Mouse (Mus musculus) forebrain, embryonic 16.5 days (tissue): ENCODE measurements around the gene Plp2. TPM values are rescaled to one million over a fixed set of nuclear protein-coding genes. Genes with fewer than 3 reads are reported as not detected.

Experiments used
- ATAC-seq: fragments of 200-750 bp; cut with Nextera tagmentation; 2 replicates; pipeline ENCODE4 v1.8.0; 2017; ENCODE audit warnings: mild to moderate bottlenecking, moderate library complexity
- H3K27ac ChIP-seq: fragments of 300-500 bp; sonication (generic); 2 replicates; pipeline ENCODE4 v1.5.1; 2014; ENCODE audit warnings: low read length, control low read depth
- H3K27me3 ChIP-seq: fragments of 300-500 bp; sonication (generic); replicated peaks from 2 replicates; pipeline ENCODE4 v1.6.1; 2014; ENCODE audit warnings: low read length; ENCODE audit not compliant: control insufficient read depth, insufficient read depth
- H3K36me3 ChIP-seq: fragments of 300-500 bp; sonication (generic); 2 replicates; pipeline ENCODE4 v1.6.1; 2014; ENCODE audit not compliant: control insufficient read depth, insufficient read depth
- H3K4me1 ChIP-seq: fragments of 300-500 bp; sonication (generic); replicated peaks from 2 replicates; pipeline ENCODE4 v1.6.1; 2014; ENCODE audit warnings: low read length; ENCODE audit not compliant: control insufficient read depth, insufficient read depth
- H3K4me2 ChIP-seq: fragments of 300-500 bp; sonication (generic); 2 replicates; pipeline ENCODE4 v1.6.1; 2014; ENCODE audit warnings: mild to moderate bottlenecking, low read length, control low read depth
- H3K4me3 ChIP-seq: fragments of 300-500 bp; sonication (generic); replicated peaks from 2 replicates; pipeline ENCODE4 v1.5.1; 2014; ENCODE audit warnings: mild to moderate bottlenecking, low read length, control low read depth
- H3K9ac ChIP-seq: fragments of 300-500 bp; sonication (generic); replicated peaks from 2 replicates; pipeline ENCODE4 v1.6.1; 2014; ENCODE audit warnings: low read depth, low read length, control low read depth
- H3K9me3 ChIP-seq: fragments of 300-500 bp; sonication (generic); 2 replicates; pipeline ENCODE4 v1.6.1; 2016; ENCODE audit warnings: low read length; ENCODE audit not compliant: control insufficient read depth
- WGBS: fragments of 180-500 bp; shearing (Covaris S2); extraction: QIAGEN DNeasy Blood & Tissue Kit; methylation state at CpG from one replicate; pipeline ENCODE4 v1.1.7; 2014; 5-methylcytosine and 5-hydroxymethylcytosine counted together
- polyA plus RNA-seq: library from polyadenylated mRNA; unstranded; fragments of >200 nt; fragmentation: Nextera tagmentation; extraction: Ambion mirVana; gene quantifications from 2 replicates; pipeline ENCODE4 v1.2.1, GENCODE M21; 2015

Plp2 gene
- polyA plus RNA-seq, 1 experiment from 2014 or later: 35.1 TPM

DNA sequence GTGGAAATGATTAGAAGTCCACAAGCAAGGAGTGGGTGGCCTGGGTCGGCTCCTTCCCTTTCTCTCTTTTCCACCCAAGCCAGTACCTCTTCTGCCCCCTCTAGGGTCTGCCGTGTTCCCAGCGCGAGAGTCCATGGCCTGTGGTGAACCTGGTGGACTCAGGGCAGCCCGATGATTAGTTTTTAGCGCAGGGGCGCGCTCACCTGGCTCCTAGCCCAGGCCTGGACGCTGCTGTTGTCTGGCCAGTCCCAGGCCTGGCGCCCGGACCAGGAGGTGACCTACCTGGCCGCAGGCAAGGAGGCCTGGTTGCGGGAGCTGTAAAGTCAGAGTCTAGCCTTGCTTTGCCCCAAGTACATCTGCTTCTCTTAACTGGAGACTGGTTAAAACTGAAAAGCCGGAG is 9.7 kb upstream of the Plp2 start, which contains the start of gene Magix:
TSS of gene Magix (minus strand) at position 388 of the 400 bp plus-strand sequence.
- H3K4me3 ChIP-seq: peak within 1 kb of the TSS; percentile 24; the same call in 1 of the 2 replicates

GRCm38 (mm10) chrX:7680057-7680412 is 8.8 kb upstream of the Plp2 start:
- Histone ChIP-seq H3K4me1 (no peaks in the 10 kb centered on the region), H3K4me3 (peak overlapping the region; percentile 24), H3K27ac (no peak overlapping the region), H3K27me3 (no peaks in the 10 kb centered on the region), H3K9ac (no peak overlapping the region; the same call in 1 of the 2 replicates), H3K4me2 (peak overlapping the region; percentile 51), H3K9me3 (no peaks in the 10 kb centered on the region), H3K36me3 (no peaks in the 10 kb centered on the region)
- 30% methylated on average over 12 of the region's 12 CpGs for WGBS
- ATAC-seq: peak; percentile 56; the same call in 1 of the 2 replicates

More for the DNA sequence above, 9.7 kb upstream of the Plp2 start, which contains the start of gene Magix:
- ATAC-seq: no peak
- no peaks in the 10 kb centered on the region for H3K9me3 ChIP-seq
- no peaks in the 10 kb centered on the region for H3K36me3 ChIP-seq
- 61% methylated on average over 14 of the region's 14 CpGs for WGBS
- no peaks in the 10 kb centered on the region for H3K4me1 ChIP-seq
- no peak within 1 kb of the TSS; the same call in 1 of the 2 replicates for H3K9ac ChIP-seq
- H3K27me3 ChIP-seq: no peaks in the 10 kb centered on the region
- peak within 1 kb of the TSS; percentile 51 for H3K4me2 ChIP-seq
- H3K27ac ChIP-seq: no peak within 1 kb of the TSS

GRCm38 (mm10) chrX:7679405-7680056 is 8.3 kb upstream of the Plp2 start:
- no peaks in the 10 kb centered on the region for H3K36me3 ChIP-seq
- no peaks in the 10 kb centered on the region for H3K4me1 ChIP-seq
- H3K27ac ChIP-seq: no peak overlapping the region
- ATAC-seq: peak; percentile 96
- peak overlapping the region; percentile 51 for H3K4me2 ChIP-seq
- peak overlapping the region; percentile 24 for H3K4me3 ChIP-seq
- H3K9me3 ChIP-seq: no peaks in the 10 kb centered on the region
- H3K27me3 ChIP-seq: no peaks in the 10 kb centered on the region
- 19% methylated on average over 27 of the region's 27 CpGs for WGBS
- H3K9ac ChIP-seq: no peak overlapping the region; the same call in 1 of the 2 replicates

DNA sequence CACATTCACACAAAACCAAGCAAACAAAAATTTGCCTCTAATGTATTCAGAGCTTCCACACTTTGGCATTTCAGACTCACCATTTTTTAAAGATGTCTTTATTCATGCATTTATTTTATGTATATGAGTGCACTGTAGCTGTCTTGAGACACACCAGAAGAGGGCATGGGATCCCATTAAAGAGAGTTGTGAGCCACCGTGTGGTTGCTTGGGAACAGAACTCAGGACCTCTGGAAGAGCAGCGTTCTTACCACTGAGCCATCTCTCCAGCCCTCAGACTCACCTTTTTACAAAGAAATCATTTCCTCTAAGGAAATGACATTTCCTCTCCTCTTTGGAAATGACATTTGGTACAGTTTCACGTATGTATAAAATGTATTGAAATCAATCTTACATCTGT is 7.8 kb upstream of the Plp2 start:
- ATAC-seq: no peak
- no peaks in the 10 kb centered on the region for H3K36me3 ChIP-seq
- H3K9ac ChIP-seq: no peak overlapping the region
- H3K4me1 ChIP-seq: no peaks in the 10 kb centered on the region
- no peak overlapping the region for H3K27ac ChIP-seq
- H3K27me3 ChIP-seq: no peaks in the 10 kb centered on the region
- 50% methylated on average over 3 of the region's 3 CpGs for WGBS
- no peak overlapping the region for H3K4me3 ChIP-seq
- H3K9me3 ChIP-seq: no peaks in the 10 kb centered on the region
- H3K4me2 ChIP-seq: no peak overlapping the region

DNA sequence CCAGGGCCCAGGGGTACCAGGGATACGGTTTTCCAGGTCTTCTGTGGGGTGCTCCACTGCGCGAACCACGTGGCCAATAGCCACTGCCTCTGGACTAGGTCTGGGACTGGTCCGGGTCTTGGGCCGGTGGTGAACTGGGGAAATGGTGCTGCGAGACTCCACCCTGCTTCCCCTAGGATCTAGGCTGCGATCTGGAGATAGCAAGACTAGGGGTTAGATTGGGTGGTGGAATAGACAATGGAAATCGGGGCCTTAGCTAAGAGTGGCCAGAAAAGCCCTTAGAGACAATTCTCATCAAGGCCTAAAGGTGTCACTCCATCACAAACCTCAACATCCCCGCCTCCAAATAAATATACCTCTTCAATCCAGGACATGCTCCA is 3.8 kb upstream of the Plp2 start:
- H3K27me3 ChIP-seq: no peaks in the 10 kb centered on the region
- H3K9ac ChIP-seq: peak overlapping the region; percentile 26; the same call in 1 of the 2 replicates
- H3K4me1 ChIP-seq: peaks cover 3% of the 10 kb centered on the region; the same call in 1 of the 2 replicates
- peak overlapping the region; percentile 29 for H3K4me3 ChIP-seq
- 45% methylated on average over 10 of the region's 10 CpGs for WGBS
- no peak overlapping the region for H3K27ac ChIP-seq
- ATAC-seq: no peak
- peak overlapping the region; percentile 43 for H3K4me2 ChIP-seq
- no peaks in the 10 kb centered on the region for H3K9me3 ChIP-seq
- H3K36me3 ChIP-seq: no peaks in the 10 kb centered on the region

- H3K4me2 ChIP-seq: peak overlapping the region; percentile 43
- H3K36me3 ChIP-seq: no peaks in the 10 kb centered on the region
- no peak overlapping the region for H3K27ac ChIP-seq
- ATAC-seq: peak; percentile 27
- peak overlapping the region; percentile 29 for H3K4me3 ChIP-seq
- peaks cover 3% of the 10 kb centered on the region; the same call in 1 of the 2 replicates for H3K4me1 ChIP-seq
- H3K9ac ChIP-seq: peak overlapping the region; percentile 26; the same call in 1 of the 2 replicates
- no peaks in the 10 kb centered on the region for H3K27me3 ChIP-seq
- no peaks in the 10 kb centered on the region for H3K9me3 ChIP-seq
- WGBS: 40% methylated on average over 28 of the region's 28 CpGs
These were observed 3.3 kb upstream of the Plp2 start for GRCm38 (mm10) chrX:7674284-7675000.

DNA sequence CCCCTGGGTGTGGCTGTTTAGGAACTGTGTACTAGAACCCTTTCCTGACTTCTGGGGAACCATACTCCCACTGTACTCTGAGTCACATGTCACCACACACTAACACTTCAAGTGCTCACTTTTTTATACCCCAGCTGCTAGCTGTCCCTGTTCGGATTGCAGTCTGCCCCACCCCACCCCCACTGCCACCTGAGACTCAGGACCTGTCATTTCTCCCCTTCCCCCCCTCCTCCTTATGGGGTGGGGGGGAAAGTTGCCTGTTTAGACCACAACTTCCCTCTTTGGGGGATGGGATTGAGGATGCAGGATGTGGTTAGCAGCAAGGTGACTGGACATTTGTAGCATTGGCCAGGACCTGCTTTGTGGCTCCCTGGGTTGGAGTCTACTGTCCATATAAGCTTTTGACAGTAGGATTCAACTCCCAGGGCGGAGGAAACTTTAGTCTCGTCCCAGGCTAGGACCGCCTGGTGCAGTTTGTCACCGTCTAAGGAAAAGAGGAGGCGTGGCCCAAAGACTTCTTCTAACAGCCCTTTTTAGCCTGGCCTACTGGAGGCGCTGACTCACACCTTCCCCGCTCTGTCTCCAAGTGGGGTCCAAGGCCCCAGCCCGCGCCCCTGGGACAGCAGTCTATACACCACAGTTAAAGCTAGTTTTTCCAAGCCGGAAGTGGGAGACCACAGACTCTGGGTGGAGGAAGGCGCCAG is 2.5 kb upstream of the Plp2 start:
- H3K4me3 ChIP-seq: no peak overlapping the region
- H3K36me3 ChIP-seq: no peaks in the 10 kb centered on the region
- no peak for ATAC-seq
- H3K4me1 ChIP-seq: peaks cover 3% of the 10 kb centered on the region; the same call in 1 of the 2 replicates
- no peak overlapping the region for H3K27ac ChIP-seq
- 46% methylated on average over 12 of the region's 12 CpGs for WGBS
- H3K4me2 ChIP-seq: peak overlapping the region; percentile 43; the same call in 1 of the 2 replicates
- H3K9me3 ChIP-seq: no peaks in the 10 kb centered on the region
- H3K9ac ChIP-seq: no peak overlapping the region
- H3K27me3 ChIP-seq: no peaks in the 10 kb centered on the region

DNA sequence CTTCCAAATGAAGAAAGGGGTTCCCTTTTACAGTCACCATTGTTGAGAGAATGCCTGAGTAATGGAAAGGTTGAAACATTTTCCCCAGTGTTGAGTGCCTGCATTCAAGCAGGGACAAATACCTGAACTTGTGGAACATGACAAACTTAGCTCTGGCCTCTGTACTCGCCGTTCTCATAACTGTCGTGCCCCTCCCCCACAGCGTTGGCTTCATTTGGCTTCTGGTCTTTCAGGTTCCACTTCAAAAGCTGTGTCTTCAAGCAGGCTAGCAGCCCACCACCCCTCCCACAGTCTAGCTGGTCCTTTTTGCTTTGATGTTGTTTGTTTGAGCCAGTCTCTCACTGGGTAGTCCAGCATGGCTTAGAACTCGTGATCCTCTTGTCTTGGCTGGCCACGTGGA is 1.5 kb upstream of the Plp2 start:
- Histone ChIP-seq H3K4me3 (no peak overlapping the region), H3K9me3 (no peaks in the 10 kb centered on the region), H3K27ac (no peak overlapping the region), H3K4me2 (no peak overlapping the region), H3K27me3 (no peaks in the 10 kb centered on the region), H3K36me3 (no peaks in the 10 kb centered on the region), H3K9ac (no peak overlapping the region), H3K4me1 (peaks cover 3% of the 10 kb centered on the region; the same call in 1 of the 2 replicates)
- 59% methylated on average over 6 of the region's 6 CpGs for WGBS
- no peak for ATAC-seq

GRCm38 (mm10) chrX:7670390-7670881 is 754 bp downstream of the Plp2 start:
- Histone ChIP-seq H3K4me3 (peak overlapping the region; percentile 52), H3K27me3 (no peaks in the 10 kb centered on the region), H3K4me1 (peaks cover 3% of the 10 kb centered on the region; the same call in 1 of the 2 replicates), H3K27ac (peak overlapping the region; percentile 74), H3K9ac (peak overlapping the region; percentile 58), H3K36me3 (no peaks in the 10 kb centered on the region), H3K9me3 (no peaks in the 10 kb centered on the region), H3K4me2 (peak overlapping the region; percentile 51)
- 13% methylated on average over 19 of the region's 19 CpGs for WGBS
- ATAC-seq: peak; percentile 80
